Mouse (Mus musculus) small intestine, adult 2 months (tissue): ENCODE results near the gene Fgr. TPM values are rescaled to one million over a fixed set of nuclear protein-coding genes. Genes with fewer than 3 reads are reported as not detected.

Experiments
- H3K27ac ChIP-seq: fragments of 200-500 bp; 2 replicates; pipeline ENCODE4 v1.5.1; 2012; ENCODE audit warnings: low read depth, low read length, control low read depth, inconsistent platforms; ENCODE audit not compliant: insufficient read depth
- H3K27me3 ChIP-seq: fragments of 200-500 bp; 2 replicates; pipeline ENCODE4 v1.6.1; 2012; ENCODE audit warnings: mild to moderate bottlenecking, moderate library complexity, low read length, inconsistent platforms; ENCODE audit not compliant: control insufficient read depth, insufficient read depth
- H3K36me3 ChIP-seq: fragments of 200-500 bp; 2 replicates; pipeline ENCODE4 v1.6.1; 2012; ENCODE audit warnings: mild to moderate bottlenecking, low read length, control low read depth, inconsistent platforms; ENCODE audit not compliant: control insufficient read depth, insufficient read depth
- H3K4me1 ChIP-seq: fragments of 200-500 bp; 2 replicates; pipeline ENCODE4 v1.6.1; 2012; ENCODE audit warnings: low read length, inconsistent platforms, mixed read lengths; ENCODE audit not compliant: control insufficient read depth, insufficient read depth, insufficient read length
- H3K4me3 ChIP-seq: fragments of 200-500 bp; 2 replicates; pipeline ENCODE4 v1.5.1; 2012; ENCODE audit warnings: low read depth, mild to moderate bottlenecking, control low read depth, inconsistent platforms, low read length, moderate library complexity
- CTCF ChIP-seq: fragments of 200-500 bp; IDR thresholded peaks from 2 replicates; pipeline ENCODE4 v1.5.1; 2012; ENCODE audit warnings: low read depth, mild to moderate bottlenecking, control low read depth, inconsistent platforms, low read length, moderate library complexity, mixed read lengths; ENCODE audit not compliant: insufficient replicate concordance, insufficient read length; ENCODE audit errors: extremely low read depth
- POLR2A ChIP-seq: fragments of 200-500 bp; IDR thresholded peaks from 2 replicates; pipeline ENCODE4 v1.6.1; 2012; ENCODE audit warnings: low read depth, mild to moderate bottlenecking, control low read depth, inconsistent platforms, low read length, moderate library complexity
- WGBS: fragments of 180-500 bp; shearing (Covaris S2); methylation state at CpG from one replicate; pipeline ENCODE4 v1.1.7; 2018; 5-methylcytosine and 5-hydroxymethylcytosine counted together
- polyA plus RNA-seq: library from polyadenylated mRNA; depleted of rRNA; stranded (reverse); fragments of >200 nt; gene quantifications from 2 replicates; pipeline ENCODE4 v1.2.3, GENCODE M21; 2012

The Fgr gene
- polyA plus RNA-seq, 1 experiment: 3.8 TPM

- no peak for TF ChIP-seq POLR2A
- no peak for TF ChIP-seq CTCF
- H3K4me1 ChIP-seq: peaks cover 21% of the 10 kb centered on the region
- H3K36me3 ChIP-seq: no peaks in the 10 kb centered on the region
- H3K27ac ChIP-seq: no peak overlapping the region
- no peaks in the 10 kb centered on the region for H3K27me3 ChIP-seq
- no peak overlapping the region for H3K4me3 ChIP-seq
- 51% methylated on average over 10 of the region's 10 CpGs for WGBS
These were observed 51.2 kb downstream of the Fgr start for GRCm38 (mm10) chr4:133024969-133025685.

DNA sequence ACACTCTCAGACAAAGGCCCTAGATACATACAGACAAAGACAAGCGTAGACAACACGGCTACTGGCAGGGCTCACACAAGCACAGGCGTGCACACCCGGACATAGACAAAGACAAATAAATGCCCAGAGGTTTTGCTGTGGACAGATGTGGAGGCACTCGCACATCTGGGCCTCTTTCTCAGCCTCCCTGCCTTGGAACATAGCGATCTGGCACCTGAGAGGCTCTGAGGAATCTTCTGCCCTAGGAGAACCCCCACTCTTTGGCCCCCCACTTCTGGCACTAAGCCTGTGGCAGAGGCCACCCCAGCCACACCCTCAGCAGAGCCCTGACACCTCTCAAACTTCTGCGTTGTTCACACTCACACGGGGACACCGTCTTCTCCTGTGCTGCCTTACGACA, 52.4 kb downstream of the Fgr start:
- 83% methylated on average over 10 of the region's 10 CpGs for WGBS
- Histone ChIP-seq H3K27ac (no peak overlapping the region), H3K36me3 (no peaks in the 10 kb centered on the region), H3K4me1 (peaks cover 21% of the 10 kb centered on the region), H3K4me3 (no peak overlapping the region), H3K27me3 (no peaks in the 10 kb centered on the region)
- no peak for TF ChIP-seq POLR2A
- TF ChIP-seq CTCF: no peak

DNA sequence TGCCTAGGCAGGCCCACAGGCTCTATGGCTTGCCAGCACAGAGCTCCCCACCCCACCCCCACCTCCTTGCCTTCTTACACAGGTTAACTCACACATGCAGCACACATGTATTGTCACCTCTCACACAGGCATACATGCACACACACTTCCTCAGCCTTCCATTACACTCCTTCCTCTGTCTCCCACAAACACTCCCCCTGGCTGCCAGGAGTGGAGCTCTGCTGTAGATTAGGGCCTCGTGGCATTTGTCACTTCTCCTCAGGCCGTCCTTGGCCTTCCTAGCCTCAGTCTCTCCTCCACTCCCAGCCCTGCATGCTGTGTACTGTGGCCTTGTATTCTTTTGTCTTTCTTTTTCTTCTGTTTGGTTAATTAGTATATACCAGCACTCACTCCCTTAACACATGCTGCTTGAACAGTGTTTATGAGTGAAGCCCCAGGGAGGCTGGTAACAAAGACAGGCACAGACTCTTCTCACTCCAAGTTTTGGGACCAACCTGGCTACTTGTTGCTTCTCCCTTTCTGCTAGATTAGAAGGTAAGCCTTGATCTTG, 53.0 kb downstream of the Fgr start:
- WGBS: 42% methylated on average over 2 of the region's 2 CpGs
- no peak overlapping the region for H3K27ac ChIP-seq
- no peaks in the 10 kb centered on the region for H3K36me3 ChIP-seq
- TF ChIP-seq CTCF (peak; percentile 17; the same call in 1 of the 2 replicates), POLR2A (no peak)
- H3K4me1 ChIP-seq: peaks cover 21% of the 10 kb centered on the region
- no peaks in the 10 kb centered on the region for H3K27me3 ChIP-seq
- no peak overlapping the region for H3K4me3 ChIP-seq

DNA sequence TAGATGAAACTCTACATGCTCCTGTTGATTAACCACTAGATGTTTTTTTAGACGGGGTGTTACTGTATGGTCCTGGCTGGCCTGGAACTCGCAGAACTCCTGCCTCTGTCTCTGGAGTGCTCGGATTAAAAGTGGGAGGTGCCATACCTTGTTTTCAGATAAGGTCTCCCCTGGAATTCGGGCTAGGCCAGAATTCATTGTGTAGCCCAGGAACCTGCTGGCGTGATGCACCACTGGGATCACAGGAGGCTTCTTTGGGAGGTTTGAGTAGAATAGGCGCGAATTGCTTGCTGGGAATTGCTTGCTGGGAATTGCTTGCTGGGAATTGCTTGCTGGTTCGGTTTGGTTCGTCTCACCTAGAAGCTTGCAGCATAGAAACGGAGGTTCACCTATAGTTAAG, 53.8 kb downstream of the Fgr start:
- Histone ChIP-seq H3K4me3 (no peak overlapping the region), H3K27ac (no peak overlapping the region), H3K27me3 (no peaks in the 10 kb centered on the region), H3K36me3 (no peaks in the 10 kb centered on the region), H3K4me1 (peaks cover 21% of the 10 kb centered on the region)
- no peak for TF ChIP-seq POLR2A
- no peak for TF ChIP-seq CTCF
- WGBS: 68% methylated on average over 10 of the region's 10 CpGs

- 32% methylated on average over 6 of the region's 6 CpGs for WGBS
- peaks cover 21% of the 10 kb centered on the region for H3K4me1 ChIP-seq
- no peaks in the 10 kb centered on the region for H3K36me3 ChIP-seq
- no peak for TF ChIP-seq CTCF
- H3K4me3 ChIP-seq: no peak overlapping the region
- no peak overlapping the region for H3K27ac ChIP-seq
- no peaks in the 10 kb centered on the region for H3K27me3 ChIP-seq
These were observed 54.3 kb downstream of the Fgr start for GRCm38 (mm10) chr4:133028193-133028592.

- no peak overlapping the region for H3K27ac ChIP-seq
- no peak overlapping the region for H3K4me3 ChIP-seq
- no peaks in the 10 kb centered on the region for H3K27me3 ChIP-seq
- 91% methylated on average over 6 of the region's 6 CpGs for WGBS
- H3K36me3 ChIP-seq: no peaks in the 10 kb centered on the region
- TF ChIP-seq POLR2A: no peak
- TF ChIP-seq CTCF: no peak
- peaks cover 21% of the 10 kb centered on the region for H3K4me1 ChIP-seq
These were observed 55.0 kb downstream of the Fgr start for GRCm38 (mm10) chr4:133028875-133029274.

GRCm38 (mm10) chr4:133032410-133033095, 58.7 kb downstream of the Fgr start:
- Histone ChIP-seq H3K4me3 (no peak overlapping the region), H3K4me1 (peaks cover 14% of the 10 kb centered on the region), H3K36me3 (no peaks in the 10 kb centered on the region), H3K27ac (no peak overlapping the region), H3K27me3 (no peaks in the 10 kb centered on the region)
- TF ChIP-seq CTCF (no peak), POLR2A (no peak)
- WGBS: 91% methylated on average over 8 of the region's 8 CpGs
